Mouse (Mus musculus) T-helper 17 cell (primary cell): ENCODE results near the gene Psmd7.

Source experiments
- in situ Hi-C, 2 experiments: fragments of 300-600 bp; cut with MboI, MseI; formaldehyde crosslinking; loops; 1 replicate in 1 of 2; 2 replicates in 1 of 2; pipeline ENCODE4 v1.15.1; 2025; ENCODE audit warnings: high pct_unique_total_duplicates in 2 of 2

The Psmd7 gene

GRCm38 (mm10) chr8:107587995-107588780, at the start of gene Psmd7:
Psmd7 (minus strand) TSS chr8:107588464.
- in situ Hi-C loops = no loop called here

GRCm38 (mm10) chr8:107633734-107634133, 45.5 kb upstream of the Psmd7 start:
- in situ Hi-C loops = no loop called here

- in situ Hi-C loops = no loop called here
Observed at GRCm38 (mm10) chr8:107629701-107630100, 41.4 kb upstream of the Psmd7 start.

GRCm38 (mm10) chr8:107628501-107629149, 40.4 kb upstream of the Psmd7 start:
- in situ Hi-C loops = no loop called here

DNA sequence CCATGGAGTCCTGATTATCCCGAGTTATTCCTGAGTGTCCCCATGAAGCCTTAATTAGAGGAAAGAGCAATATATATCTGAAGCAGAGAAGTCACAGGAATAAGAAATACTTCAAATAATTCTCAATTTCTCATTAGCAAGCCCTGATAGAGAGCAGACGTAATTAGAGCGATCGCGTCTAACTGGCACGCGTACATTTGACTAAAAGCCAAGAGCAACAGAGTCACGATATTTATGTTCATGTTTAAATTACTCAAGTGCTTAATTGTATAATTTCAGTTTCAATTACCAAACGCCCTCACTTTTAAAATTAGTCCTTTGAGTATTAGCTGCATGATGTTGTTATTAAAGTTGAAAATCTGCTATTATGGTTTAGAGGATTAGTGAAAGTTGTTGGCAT, 39.6 kb upstream of the Psmd7 start:
- in situ Hi-C loops = no loop called here

DNA sequence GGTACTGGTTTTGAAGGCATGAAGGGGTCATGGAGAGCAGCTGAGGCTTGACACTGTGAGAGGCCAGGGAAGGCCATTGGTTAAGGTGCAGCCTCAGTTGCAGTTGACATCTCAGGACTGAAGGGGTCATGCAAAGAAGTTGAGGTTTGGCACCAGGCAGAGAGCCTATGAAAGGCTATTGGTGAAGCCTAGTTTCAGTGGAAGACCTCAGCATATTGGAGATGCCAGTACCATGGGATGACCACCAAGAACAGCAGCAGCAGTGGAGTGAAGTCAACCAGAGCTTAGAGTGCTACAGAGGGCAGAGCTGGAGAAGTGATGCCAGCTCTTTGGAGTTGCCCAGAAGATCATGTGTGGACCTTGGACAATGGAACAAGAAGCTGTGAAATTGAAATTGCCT, 36.0 kb upstream of the Psmd7 start:
- in situ Hi-C loops = loop anchor here in 1 of 2 experiments (25.0 kb wide), 1 partner anchor 1113 kb away; no protein-coding TSS in a partner anchor

- in situ Hi-C loops = loop anchor here in 1 of 2 experiments (25.0 kb wide), 1 partner anchor 1115 kb away; no protein-coding TSS in a partner anchor
Observed at GRCm38 (mm10) chr8:107621930-107622623, 33.8 kb upstream of the Psmd7 start.

- in situ Hi-C loops = loop anchor here in 1 of 2 experiments (25.0 kb wide), 1 partner anchor 1116 kb away; no protein-coding TSS in a partner anchor
Observed at GRCm38 (mm10) chr8:107621136-107621535, 32.9 kb upstream of the Psmd7 start.

- in situ Hi-C loops = loop anchor here in 1 of 2 experiments (25.0 kb wide), 1 partner anchor 1119 kb away; no protein-coding TSS in a partner anchor
Observed at GRCm38 (mm10) chr8:107618499-107618898, 30.2 kb upstream of the Psmd7 start.

DNA sequence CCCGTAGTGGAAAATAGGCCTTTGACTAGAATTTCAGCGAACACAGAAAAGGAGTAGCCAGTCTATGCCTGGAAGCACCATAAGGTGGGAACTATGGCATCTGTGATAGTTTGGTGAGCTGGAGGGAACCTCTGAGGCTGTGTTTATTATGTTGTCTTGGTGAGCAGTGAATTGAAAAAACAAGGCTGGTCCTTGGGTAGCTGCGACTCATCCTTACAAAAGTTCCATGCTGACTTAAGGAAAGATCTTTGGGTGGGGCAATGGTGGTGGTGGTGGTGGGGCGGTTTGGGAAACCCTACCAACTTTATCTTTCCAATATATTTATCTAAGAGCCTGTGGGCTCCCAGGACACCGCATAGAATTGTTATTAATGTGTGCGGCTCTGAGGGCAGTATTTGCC, 25.1 kb upstream of the Psmd7 start:
- in situ Hi-C loops = loop anchor here in 1 of 2 experiments (25.0 kb wide), 1 partner anchor 1124 kb away; no protein-coding TSS in a partner anchor

DNA sequence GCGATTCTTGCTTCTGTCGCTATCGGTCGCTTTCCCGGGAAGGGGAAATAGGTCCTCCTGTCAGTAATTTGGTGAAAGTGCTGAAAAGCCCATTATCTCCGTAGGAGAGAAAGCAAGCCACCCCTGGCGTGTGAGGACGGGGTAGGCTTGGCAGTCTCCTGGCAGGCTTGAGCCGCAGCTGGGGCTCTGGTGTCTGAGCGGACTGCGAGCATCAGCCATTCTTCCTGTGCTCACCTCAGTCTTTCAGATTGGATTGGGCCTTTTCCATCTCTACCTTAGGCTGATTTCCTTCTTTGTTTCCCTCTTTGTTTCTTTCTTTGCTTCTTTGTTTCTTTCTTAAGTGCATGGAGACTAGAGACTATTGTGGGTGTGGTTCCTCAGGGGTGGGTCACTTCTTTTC, 22.6 kb upstream of the Psmd7 start:
- in situ Hi-C loops = loop anchor here in 1 of 2 experiments (25.0 kb wide), 1 partner anchor 1126 kb away; no protein-coding TSS in a partner anchor

DNA sequence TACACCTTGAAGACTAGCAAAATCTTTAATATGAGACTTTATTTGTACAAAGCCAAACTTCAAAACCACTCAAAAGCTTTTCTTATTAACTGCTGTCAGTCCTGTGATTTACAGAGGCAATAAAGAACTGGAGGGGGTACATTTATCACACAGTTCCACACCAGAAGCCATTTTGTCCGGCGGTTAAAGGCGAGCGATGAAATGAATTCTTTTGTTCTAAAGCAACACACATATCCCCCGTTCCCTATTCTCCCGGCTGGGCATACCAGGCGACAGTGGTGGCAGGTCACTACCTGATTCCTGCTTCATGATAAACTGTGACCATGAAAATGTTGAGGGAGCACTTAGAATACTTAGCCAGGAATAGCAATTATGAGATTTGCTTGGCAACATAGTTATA, 20.5 kb upstream of the Psmd7 start:
- in situ Hi-C loops = loop anchor here (10.0 to 25.0 kb wide), 3 partner anchors 86 to 1129 kb away; no protein-coding TSS in a partner anchor

DNA sequence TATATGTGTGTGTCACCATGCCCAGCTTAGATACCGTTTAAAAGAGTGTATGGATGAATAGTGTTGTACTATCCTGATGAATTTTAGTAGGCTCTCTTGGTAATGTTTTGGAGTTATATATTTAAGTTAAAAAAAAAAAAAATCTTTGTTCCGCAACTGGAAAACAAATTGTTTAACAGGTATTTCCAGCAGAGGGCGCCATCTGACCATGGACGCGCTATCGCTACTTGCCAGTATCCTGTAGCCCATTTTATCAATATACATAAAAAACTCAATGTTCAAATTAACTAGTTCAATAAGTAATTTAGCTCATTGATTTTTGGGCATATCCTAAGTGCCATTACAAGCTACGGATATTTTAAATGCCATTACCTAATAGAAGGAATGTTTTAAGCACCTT, 14.8 kb upstream of the Psmd7 start:
- in situ Hi-C loops = loop anchor here (10.0 to 25.0 kb wide), 3 partner anchors 92 to 1134 kb away; no protein-coding TSS in a partner anchor

DNA sequence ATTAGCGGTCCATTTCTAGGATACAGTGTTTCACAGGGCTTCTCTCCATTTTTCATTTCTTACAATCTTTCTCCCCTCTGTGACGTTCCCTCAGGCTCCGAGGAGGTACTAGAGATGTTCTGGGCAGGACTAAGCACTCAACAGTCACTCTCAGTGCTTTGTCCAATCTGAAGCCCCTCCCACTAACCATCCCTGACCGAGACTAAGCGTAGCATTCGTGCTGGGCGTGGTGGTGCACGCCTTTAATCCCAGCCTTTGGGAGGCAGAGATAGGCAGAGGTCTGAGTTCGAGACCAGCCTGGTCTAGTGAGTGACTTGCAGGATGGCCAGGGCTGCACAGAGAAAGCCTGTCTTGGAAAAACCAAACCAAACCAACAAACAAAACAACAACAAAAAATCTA, 11.4 kb upstream of the Psmd7 start:
- in situ Hi-C loops = loop anchor here (10.0 to 25.0 kb wide), 3 partner anchors 95 to 1138 kb away; no protein-coding TSS in a partner anchor

DNA sequence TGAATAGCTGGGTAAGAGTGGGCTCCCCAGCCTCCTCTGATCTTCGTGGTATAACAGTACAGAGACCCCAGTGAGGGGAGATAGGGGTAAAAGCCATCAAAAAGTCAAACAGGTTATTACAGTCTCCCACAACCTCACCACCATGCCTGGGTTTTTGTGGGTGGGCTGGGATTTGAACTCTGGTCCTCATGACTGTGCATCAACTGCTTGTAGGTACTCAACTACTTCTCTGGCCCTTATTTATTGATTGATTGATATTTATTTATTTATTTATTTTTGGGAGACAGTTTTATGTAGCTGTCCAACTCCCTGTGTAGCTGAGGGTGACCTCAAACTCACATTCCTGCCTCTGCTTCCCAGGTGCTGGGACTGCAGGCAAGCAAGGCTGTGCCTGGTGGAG, 9.5 kb upstream of the Psmd7 start:
- in situ Hi-C loops = no loop called here

DNA sequence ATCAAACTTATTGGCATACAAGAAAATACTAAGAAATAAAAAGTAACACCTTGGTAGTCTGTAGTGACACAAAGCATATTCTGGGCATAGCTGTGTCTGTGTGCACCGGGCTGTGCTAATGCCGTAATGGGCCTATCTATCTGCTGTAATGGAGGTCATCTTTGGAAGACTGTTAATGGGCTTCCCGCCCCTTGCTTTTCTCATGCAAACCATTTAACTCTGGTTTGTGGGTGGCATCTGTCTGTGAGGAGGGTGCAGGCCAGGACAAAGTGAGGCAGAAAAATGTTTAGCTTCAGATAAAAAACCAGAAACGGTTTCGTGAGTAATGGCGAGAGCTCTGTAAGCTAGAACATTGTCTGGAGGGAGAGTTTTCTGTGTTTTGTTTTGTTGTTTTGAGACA, 6.6 kb upstream of the Psmd7 start:
- in situ Hi-C loops = no loop called here

DNA sequence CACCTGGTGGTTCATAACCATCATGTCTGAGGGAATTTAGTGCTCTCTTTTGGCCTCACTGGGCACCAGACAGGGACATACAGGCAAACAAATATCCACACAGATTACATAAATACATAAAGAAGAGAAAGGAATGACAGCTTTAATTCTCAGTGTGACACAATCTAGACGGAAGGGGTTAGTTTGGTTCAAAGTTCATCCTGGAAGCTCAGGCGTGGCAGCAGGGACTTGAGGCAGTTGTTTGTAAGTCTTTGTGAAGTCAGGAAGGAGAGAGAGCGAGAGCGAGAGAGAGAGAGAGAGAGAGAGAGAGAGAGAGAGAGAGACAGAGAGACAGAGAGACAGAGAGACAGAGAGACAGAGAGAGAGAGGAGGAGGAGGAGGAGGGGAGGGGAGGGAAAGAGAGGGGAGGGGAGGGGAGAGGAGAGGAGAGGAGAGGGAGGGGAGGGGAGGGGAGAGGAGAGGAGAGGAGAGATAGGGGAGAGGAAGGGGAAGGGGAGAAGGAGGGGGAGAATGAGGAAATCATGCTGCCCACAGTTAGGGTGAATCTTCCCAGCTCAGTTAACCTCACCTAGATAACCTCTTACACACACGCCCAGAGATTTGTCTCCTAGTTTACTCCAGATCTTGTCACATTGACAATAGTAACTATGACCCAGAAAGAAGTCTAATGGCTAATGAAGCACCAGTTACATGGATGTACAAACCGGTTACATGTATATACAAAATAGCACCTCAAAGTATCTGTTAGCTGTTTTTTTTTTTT, 5.9 kb upstream of the Psmd7 start:
- in situ Hi-C loops = no loop called here

- in situ Hi-C loops = no loop called here
Observed at GRCm38 (mm10) chr8:107587429-107587994, 752 bp downstream of the Psmd7 start.

DNA sequence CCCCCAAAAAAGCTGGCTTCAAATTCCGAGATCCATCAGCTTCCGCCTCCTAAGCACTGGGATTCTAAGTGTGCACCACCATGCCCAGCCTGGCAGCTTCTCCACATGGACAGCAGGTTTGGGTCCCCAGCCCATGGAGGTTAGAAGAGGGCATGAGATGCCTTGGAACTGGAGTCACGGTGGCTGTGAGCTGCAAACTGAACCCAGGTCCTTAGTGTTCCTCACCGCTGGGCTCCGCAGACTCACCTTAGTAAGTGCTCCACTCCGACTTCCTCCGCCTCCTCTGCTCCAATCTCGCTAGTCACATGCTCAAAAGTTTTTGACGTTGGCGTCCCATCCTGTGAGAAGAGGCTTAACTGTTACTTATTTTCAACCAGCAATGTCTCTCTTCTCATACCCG, 6.1 kb downstream of the Psmd7 start:
- in situ Hi-C loops = no loop called here

DNA sequence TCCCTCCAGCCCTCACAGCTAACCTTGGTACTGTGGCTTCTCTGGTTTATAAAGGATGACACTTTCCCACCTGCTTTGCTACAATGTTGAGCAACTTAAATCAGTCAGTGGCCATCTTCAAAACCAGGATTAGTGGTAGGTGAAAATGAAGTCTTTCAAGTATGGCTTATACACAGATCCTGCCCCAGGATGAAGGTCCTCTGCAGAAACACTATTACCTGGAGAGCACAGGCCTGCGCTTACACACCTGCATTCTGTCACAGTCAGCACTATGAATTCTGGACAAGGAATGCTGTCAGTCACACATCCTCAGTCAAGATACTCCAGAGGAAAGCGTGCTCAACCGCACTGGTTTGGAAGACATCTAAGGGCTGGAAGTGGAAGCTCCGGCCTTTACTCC, 6.7 kb downstream of the Psmd7 start:
- in situ Hi-C loops = no loop called here

- in situ Hi-C loops = no loop called here
Observed at GRCm38 (mm10) chr8:107580879-107581278, 7.4 kb downstream of the Psmd7 start.
